In the genomic region with DNA sequence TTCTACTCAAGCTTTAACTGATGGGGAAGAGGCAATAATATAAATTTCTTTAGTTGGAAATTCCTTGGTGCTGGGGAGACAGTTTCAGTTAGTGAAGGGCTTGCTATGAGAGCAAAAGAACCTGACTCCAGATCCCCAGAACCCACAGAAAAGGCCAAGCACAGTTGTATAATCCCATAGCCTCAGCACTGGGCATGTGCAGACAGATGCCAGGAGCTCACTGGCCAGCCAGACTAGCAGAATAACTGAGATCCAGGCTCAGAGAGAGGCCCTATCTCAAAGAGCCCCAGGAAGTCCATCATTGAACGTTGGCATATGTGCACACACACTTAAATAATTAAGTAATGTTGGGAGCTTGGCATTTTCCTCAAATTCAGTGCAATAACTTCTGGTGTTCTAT, we compare ENCODE assay signal across 12 mouse cellular contexts.
DNase-seq lines count a peak whose midpoint lies in the region; ATAC-seq lines count a peak whose summit lies in the region.
"Had no signal": no experiment of that assay in that cellular context is flagged by ENCODE, and none has a peak within 500 bp of the region (broad histone marks: within the 10 kb centered on the region; RNA-seq: fewer than 3 reads in every experiment).

No protein-coding gene starts in this region.

- DNase-seq in cerebellum, adult 9-11 months, result peak; percentile 35
- DNase-seq in heart, postnatal 10 days, result peak; percentile 27
- no peak for DNase-seq in heart, adult 8-10 months (ENCODE audit: low spot score)
- peak; percentile 30 to 35 for DNase-seq in cerebellum, postnatal 36 days
- no peak for DNase-seq in adrenal gland, postnatal 10 days
- DNase-seq: adrenal gland, adult 8-10 months; gastrocnemius, postnatal 14 days; kidney, adult 18-20 months had no signal

- ATAC-seq in cerebellum, adult (ENCODE audit: insufficient number of reproducible peaks, low FRiP score, low TSS enrichment), result no peak
- ATAC-seq: forebrain, embryonic 15.5 days; intestine, embryonic 15.5 days; Patski had no signal

- intact Hi-C loops in heart, postnatal 10 days (cut with DNase I), result no loop called here

Comparison
In these comparisons a context has a peak if more than half of its experiments do, and no peak if none do; other contexts are left out.
1. DNase-seq: peak in cerebellum, adult 9-11 months (single experiment), heart, postnatal 10 days (2 of 2) and cerebellum, postnatal 36 days (2 of 2); none in heart, adult 8-10 months (single experiment) and adrenal gland, postnatal 10 days (single experiment).